Mouse (Mus musculus) CH12.LX (cell line): ENCODE results near the gene 4931429L15Rik. TPM values are rescaled to one million over a fixed set of nuclear protein-coding genes. Genes with fewer than 3 reads are reported as not detected.

Experiments
- polyA plus RNA-seq: library from polyadenylated mRNA; unstranded; fragments of >175 nt; gene quantifications from 2 replicates; pipeline ENCODE4 v1.2.1, GENCODE M21; 2012; ENCODE audit warnings: low read depth; ENCODE audit not compliant: insufficient read length
- total RNA-seq, 2 experiments: library from RNA; depleted of rRNA; stranded (reverse); fragments of 300-350 nt in 1 of 2; fragments of >200 nt in 1 of 2; gene quantifications; 2 replicates each; pipeline ENCODE4 v1.2.3; 2012 to 2014

4931429L15Rik gene
- total and polyA plus RNA-seq, 3 experiments = not detected

Other genes starting within 250 kb of the 4931429L15Rik start
- gene Apoa1, start 91.4 kb downstream of the 4931429L15Rik start, total RNA-seq (2012; rRNA removed) = not detected in 2 replicates
- gene Apoa1, start 91.4 kb downstream of the 4931429L15Rik start, total RNA-seq (2014; rRNA removed) = not detected in 2 replicates
- gene Apoa1, start 91.4 kb downstream of the 4931429L15Rik start, polyA plus RNA-seq = not detected in 2 replicates
- not detected in 2 replicates for gene Apoc3, start 84.3 kb downstream of the 4931429L15Rik start, total RNA-seq (2012; rRNA removed)
- gene Apoc3, start 84.3 kb downstream of the 4931429L15Rik start, total RNA-seq (2014; rRNA removed) = not detected in 2 replicates
- gene Apoc3, start 84.3 kb downstream of the 4931429L15Rik start, polyA plus RNA-seq = not detected in 2 replicates
- gene Apoa4, start 79.3 kb downstream of the 4931429L15Rik start, total RNA-seq (2012; rRNA removed) = not detected in 2 replicates
- not detected in 2 replicates for gene Apoa4, start 79.3 kb downstream of the 4931429L15Rik start, total RNA-seq (2014; rRNA removed)
- gene Apoa4, start 79.3 kb downstream of the 4931429L15Rik start, polyA plus RNA-seq = not detected in 2 replicates
- gene Apoa5, start 51.4 kb downstream of the 4931429L15Rik start, total RNA-seq (2012; rRNA removed) = 0.08 TPM in 1 of 2 replicates, not detected in the other
- not detected in 2 replicates for gene Apoa5, start 51.4 kb downstream of the 4931429L15Rik start, total RNA-seq (2014; rRNA removed)
- not detected in 2 replicates for gene Apoa5, start 51.4 kb downstream of the 4931429L15Rik start, polyA plus RNA-seq
- gene Zpr1, start 46.9 kb downstream of the 4931429L15Rik start, total RNA-seq (2012; rRNA removed) = 46.0 and 57.2 TPM in 2 replicates
- gene Zpr1, start 46.9 kb downstream of the 4931429L15Rik start, total RNA-seq (2014; rRNA removed) = 65.7 and 66.8 TPM in 2 replicates
- gene Zpr1, start 46.9 kb downstream of the 4931429L15Rik start, polyA plus RNA-seq = 108 and 111 TPM in 2 replicates
- 15.9 and 18.8 TPM in 2 replicates for gene Bud13, start 37.0 kb downstream of the 4931429L15Rik start, total RNA-seq (2012; rRNA removed)
- 13.5 and 14.4 TPM in 2 replicates for gene Bud13, start 37.0 kb downstream of the 4931429L15Rik start, total RNA-seq (2014; rRNA removed)
- gene Bud13, start 37.0 kb downstream of the 4931429L15Rik start, polyA plus RNA-seq = 28.1 and 32.5 TPM in 2 replicates